Mouse (Mus musculus) CH12.LX (cell line): ENCODE measurements at regions not wholly inside any gene's neighbourhood (a gene's known extent, or its start where the extent isn't known, plus 50 kb on each side); places are given as distances from the start of the nearest gene placed in this dataset.

Experiments
- DNase-seq: peaks from one replicate; pipeline ENCODE4 v3.0.0-alpha.2; 2013; ENCODE audit errors: extremely low read depth
- H3K27ac ChIP-seq: 2 replicates; pipeline ENCODE4 v1.5.1; 2012; ENCODE audit warnings: low read depth, mild to moderate bottlenecking, control low read depth, moderate library complexity; ENCODE audit not compliant: insufficient read depth
- H3K27me3 ChIP-seq: replicated peaks from 2 replicates; pipeline ENCODE3; 2012; ENCODE audit warnings: inconsistent platforms
- H3K36me3 ChIP-seq, 2 experiments: replicated peaks in 1 of 2; 2 replicates each; pipeline versions ENCODE3 to v1.6.1; 2012; ENCODE audit warnings: inconsistent platforms in 1 of 2, low read length in 1 of 2, mild to moderate bottlenecking in 1 of 2, mixed read lengths in 1 of 2, moderate library complexity in 1 of 2; ENCODE audit not compliant: control insufficient read depth in 1 of 2, insufficient read depth in 1 of 2
- H3K4me1 ChIP-seq, 2 experiments: 2 replicates each; pipeline ENCODE4 v1.6.1; 2012; ENCODE audit warnings: inconsistent platforms in 1 of 2, moderate library complexity in 1 of 2; ENCODE audit not compliant: insufficient read depth in 2 of 2, control insufficient read depth in 1 of 2
- H3K4me2 ChIP-seq: 2 replicates; pipeline ENCODE4 v1.6.1; 2012; ENCODE audit warnings: low read depth, mild to moderate bottlenecking, control low read depth; ENCODE audit not compliant: poor library complexity, insufficient read depth, severe bottlenecking
- H3K4me3 ChIP-seq, 3 experiments: fragments of 150-350 bp in 1 of 3; sonication (generic) in 1 of 3; replicated peaks in 1 of 3; 2 replicates each; pipeline versions ENCODE3 to v1.5.1; 2011 to 2012; ENCODE audit warnings: low read depth in 2 of 3, low read length in 2 of 3, mild to moderate bottlenecking in 2 of 3, moderate library complexity in 2 of 3, control low read depth in 1 of 3, improper control_type of control experiment in 1 of 3, inconsistent platforms in 1 of 3, mixed read lengths in 1 of 3; ENCODE audit not compliant: poor library complexity in 1 of 3
- H3K79me2 ChIP-seq: replicated peaks from 2 replicates; pipeline ENCODE4 v1.6.1; 2012; ENCODE audit warnings: mild to moderate bottlenecking, moderate library complexity; ENCODE audit not compliant: control insufficient read depth, poor library complexity, insufficient read depth, severe bottlenecking; ENCODE audit errors: extremely low read depth
- H3K9ac ChIP-seq: 2 replicates; pipeline ENCODE4 v1.6.1; 2012; ENCODE audit warnings: low read depth, mild to moderate bottlenecking, control low read depth, moderate library complexity; ENCODE audit not compliant: insufficient read depth
- H3K9me3 ChIP-seq: replicated peaks from 2 replicates; pipeline ENCODE3; 2012; ENCODE audit warnings: low read length, inconsistent platforms, mixed read lengths
- CHD2 ChIP-seq: IDR thresholded peaks from 2 replicates; pipeline ENCODE4 v1.6.1; 2011; ENCODE audit warnings: low read length, improper control_type of control experiment
- ELF1 ChIP-seq: IDR thresholded peaks from 2 replicates; pipeline ENCODE4 v1.6.1; 2014; ENCODE audit warnings: low read depth, mild to moderate bottlenecking, inconsistent platforms, low read length, improper control_type of control experiment
- HCFC1 ChIP-seq: IDR thresholded peaks from 2 replicates; pipeline ENCODE4 v1.6.1; 2012; ENCODE audit warnings: low read depth, mild to moderate bottlenecking, inconsistent platforms, low read length, improper control_type of control experiment
- MAX ChIP-seq: IDR thresholded peaks from 2 replicates; pipeline ENCODE4 v1.6.1; 2011; ENCODE audit warnings: low read length, improper control_type of control experiment
- MAZ ChIP-seq: IDR thresholded peaks from 2 replicates; pipeline ENCODE4 v1.6.1; 2012; ENCODE audit warnings: low read depth, mild to moderate bottlenecking, inconsistent platforms, low read length, improper control_type of control experiment, moderate library complexity
- MEF2A ChIP-seq: IDR thresholded peaks from 2 replicates; pipeline ENCODE4 v1.6.1; 2014; ENCODE audit warnings: low read depth, mild to moderate bottlenecking, inconsistent platforms, low read length, improper control_type of control experiment, borderline replicate concordance
- MYC ChIP-seq: IDR thresholded peaks from 2 replicates; pipeline ENCODE4 v1.6.1; 2011; ENCODE audit warnings: low read depth, mild to moderate bottlenecking, improper control_type of control experiment, low read length
- NRF1 ChIP-seq: IDR thresholded peaks from 2 replicates; pipeline ENCODE4 v1.6.1; 2014; ENCODE audit warnings: low read depth, mild to moderate bottlenecking, inconsistent platforms, low read length, improper control_type of control experiment, moderate library complexity
- POLR2AphosphoS2 ChIP-seq: IDR thresholded peaks from 2 replicates; pipeline ENCODE4 v1.6.1; 2011; ENCODE audit warnings: low read depth, low read length, improper control_type of control experiment
- RAD21 ChIP-seq: IDR thresholded peaks from 2 replicates; pipeline ENCODE4 v1.6.1; 2011; ENCODE audit warnings: low read depth, mild to moderate bottlenecking, low read length, improper control_type of control experiment, moderate library complexity
- SMC3 ChIP-seq: IDR thresholded peaks from 2 replicates; pipeline ENCODE4 v1.6.1; 2011; ENCODE audit warnings: low read depth, low read length, improper control_type of control experiment
- TBP ChIP-seq: conservative IDR thresholded peaks from 2 replicates; pipeline ENCODE4 v1.6.1; 2011; ENCODE audit warnings: low read depth, low read length, improper control_type of control experiment
- UBTF ChIP-seq: IDR thresholded peaks from 2 replicates; pipeline ENCODE4 v1.6.1; 2012; ENCODE audit warnings: low read depth, mild to moderate bottlenecking, inconsistent platforms, low read length, improper control_type of control experiment, moderate library complexity
- ZKSCAN1 ChIP-seq: IDR thresholded peaks from 2 replicates; pipeline ENCODE4 v1.6.1; 2012; ENCODE audit warnings: low read depth, inconsistent platforms, low read length, improper control_type of control experiment, borderline replicate concordance
- dilution Hi-C: fragments of 300-500 bp; cut with MboI; formaldehyde crosslinking; loops from 2 replicates; pipeline ENCODE4 v1.14.3; 2020; ENCODE audit warnings: low sequenced_read_pairs; ENCODE audit not compliant: extremely low pct_unique_long_range_greater_than_20kb, extremely low pct_ligation_motif_present
- in situ Hi-C: fragments of 300-500 bp; cut with MboI; formaldehyde crosslinking; loops from 3 replicates; pipeline ENCODE4 v1.14.3; 2019; ENCODE audit warnings: low sequenced_read_pairs, low pct_ligation_motif_present, low pct_unique_long_range_greater_than_20kb, mixed read lengths

DNA sequence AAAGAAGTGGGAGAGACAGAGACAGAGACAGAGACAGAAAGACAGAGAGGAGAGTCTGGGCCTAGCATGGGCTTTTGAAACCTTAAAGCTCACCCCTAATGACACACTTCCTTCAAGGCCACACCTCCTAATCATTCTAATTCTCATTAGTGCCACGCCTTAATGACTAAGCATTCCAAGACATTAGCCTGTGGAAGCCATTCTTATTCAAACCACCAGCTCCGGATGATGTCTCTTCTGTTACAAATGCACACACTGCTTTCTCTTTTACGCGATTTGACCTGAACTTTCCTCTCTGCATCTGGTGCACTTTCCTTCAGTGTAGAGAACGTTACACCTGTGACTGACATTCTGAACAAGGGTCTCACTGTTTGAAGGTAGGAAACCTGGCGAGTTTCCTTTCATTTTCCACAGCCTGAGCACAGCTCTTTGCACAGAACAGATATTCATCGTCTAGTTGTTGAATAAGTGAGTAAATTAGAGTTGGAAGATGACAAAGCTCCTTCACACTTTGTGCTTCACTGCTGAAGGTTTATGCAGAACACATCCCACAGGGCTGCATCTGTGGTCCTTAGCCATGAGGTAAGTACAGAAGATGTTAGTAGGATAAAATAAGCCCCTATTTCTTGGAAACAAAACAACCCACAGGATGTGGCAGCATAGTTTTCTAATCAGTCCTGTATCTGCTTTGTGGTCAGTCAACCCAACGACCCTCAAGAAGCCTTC, 116.8 kb downstream of the Faxc start:
- no peaks in the 10 kb centered on the region for H3K79me2 ChIP-seq
- in situ Hi-C loops, result no loop called here
- no peak overlapping the region for H3K4me3 ChIP-seq

DNA sequence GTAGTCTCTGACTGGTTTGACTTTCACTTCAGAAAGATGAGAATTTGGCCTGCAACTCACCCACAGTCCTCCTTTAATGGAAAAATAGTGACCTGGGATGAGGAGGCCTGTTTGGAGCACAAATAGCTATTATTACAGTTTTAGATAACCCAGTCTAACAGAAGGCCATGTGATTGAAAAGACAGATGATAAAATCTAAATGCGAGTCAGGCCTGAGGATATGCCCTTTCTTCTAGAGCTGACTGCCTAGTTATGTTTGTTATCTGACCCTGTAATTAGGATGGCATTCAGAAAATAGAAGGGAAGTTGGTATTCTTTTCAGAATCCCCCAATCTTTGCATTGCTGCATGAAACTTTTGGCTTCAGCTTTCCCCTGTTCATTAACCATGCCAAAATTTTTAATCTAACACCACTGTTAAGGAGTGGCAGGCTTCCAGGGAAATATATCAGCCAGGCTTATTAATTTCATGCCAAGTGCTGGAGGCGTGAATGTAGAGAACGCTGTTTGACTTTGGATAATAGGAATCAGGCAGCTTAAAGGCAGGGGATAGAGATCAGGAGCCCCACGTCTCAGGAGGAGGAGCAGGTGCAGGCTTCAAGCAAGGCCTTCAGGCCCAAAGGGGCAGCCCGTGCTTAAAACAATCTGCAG, 135.8 kb downstream of the Faxc start:
- TF ChIP-seq HCFC1 (no peak), TBP (no peak), ZKSCAN1 (no peak), MYC (no peak)
- TF ChIP-seq, all 38 proteins: peak for 0
- no peak for DNase-seq
- H3K27me3 ChIP-seq, result no peaks in the 10 kb centered on the region
- in situ Hi-C loops, result no loop called here
- H3K4me1 ChIP-seq, result no peaks in the 10 kb centered on the region
- no peak overlapping the region for H3K9ac ChIP-seq
- no peak overlapping the region for H3K4me2 ChIP-seq
- H3K36me3 ChIP-seq, result no peaks in the 10 kb centered on the region
- H3K4me3 ChIP-seq, result no peak overlapping the region
- no peak overlapping the region for H3K27ac ChIP-seq
- H3K79me2 ChIP-seq, result no peaks in the 10 kb centered on the region
- no peaks in the 10 kb centered on the region for H3K9me3 ChIP-seq
- dilution Hi-C loops, result no loop called here

More for the DNA sequence above, 116.8 kb downstream of the Faxc start:
- Histone ChIP-seq H3K9ac (no peak overlapping the region), H3K36me3 (no peaks in the 10 kb centered on the region), H3K27ac (no peak overlapping the region), H3K9me3 (peaks cover 6% of the 10 kb centered on the region), H3K4me2 (no peak overlapping the region), H3K27me3 (peaks cover 1% of the 10 kb centered on the region), H3K4me1 (no peaks in the 10 kb centered on the region)
- dilution Hi-C loops, result no loop called here
- TF ChIP-seq TBP, result no peak
- no peak for TF ChIP-seq ELF1
- TF ChIP-seq ZKSCAN1, result no peak
- TF ChIP-seq SMC3, result no peak
- TF ChIP-seq MAZ, result no peak
- no peak for TF ChIP-seq UBTF
- TF ChIP-seq MAX, result no peak
- TF ChIP-seq CHD2, result no peak
- no peak for TF ChIP-seq NRF1
- no peak for TF ChIP-seq MEF2A
- no peak for TF ChIP-seq RAD21
- TF ChIP-seq POLR2AphosphoS2, result no peak
- no peak for DNase-seq
